Mouse (Mus musculus) kidney, postnatal 10 days (tissue): ENCODE measurements around the gene Spata25.
A peak's percentile ranks its signal among the peaks of the same experiment; 100 is the strongest.

Source experiments
- DNase-seq: peaks from one replicate; pipeline ENCODE4 v3.0.0; 2021; ENCODE audit warnings: mixed read lengths

Gene Spata25

GRCm38 (mm10) chr2:164850061-164850460, 21.7 kb upstream of the Spata25 start:
- no peak for DNase-seq

DNA sequence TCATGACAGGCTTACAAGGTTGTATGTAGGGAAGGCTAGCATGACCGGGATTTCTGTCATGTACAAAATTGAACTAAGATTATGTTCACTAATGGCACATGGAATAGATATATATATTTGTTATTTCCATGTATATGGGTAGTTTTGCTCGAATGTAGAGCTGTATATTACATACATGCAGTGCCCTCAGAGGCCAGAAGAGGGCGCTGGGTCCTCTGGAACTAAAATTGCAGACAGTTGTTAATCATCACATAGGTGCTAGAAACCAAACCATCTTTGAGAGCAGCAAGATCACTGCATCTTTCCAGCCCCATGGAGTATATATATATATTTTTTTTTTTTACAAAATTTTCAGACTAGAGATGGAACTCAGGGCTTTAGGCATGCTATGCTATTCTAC, 17.4 kb upstream of the Spata25 start:
- no peak for DNase-seq

GRCm38 (mm10) chr2:164835164-164835563, 6.8 kb upstream of the Spata25 start:
- DNase-seq = no peak

DNA sequence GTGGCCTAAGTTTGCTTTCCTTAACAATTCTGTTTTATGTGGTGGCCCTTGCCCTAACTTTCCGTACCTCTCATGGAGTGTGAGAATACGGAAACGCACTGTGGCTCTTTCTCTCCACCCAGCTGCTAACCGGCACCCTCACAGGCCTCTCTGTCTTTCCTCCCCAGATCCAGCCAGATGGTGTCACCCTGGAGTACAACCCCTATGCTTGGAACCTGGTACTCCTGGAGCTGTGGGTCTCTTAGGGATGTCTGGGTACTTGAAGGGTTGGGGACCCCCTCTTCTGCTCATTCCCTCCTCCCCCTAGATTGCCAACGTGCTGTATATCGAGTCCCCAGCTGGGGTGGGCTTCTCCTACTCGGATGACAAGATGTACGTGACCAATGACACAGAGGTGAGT, 6.2 kb upstream of the Spata25 start:
- DNase-seq = peak; percentile 47

DNA sequence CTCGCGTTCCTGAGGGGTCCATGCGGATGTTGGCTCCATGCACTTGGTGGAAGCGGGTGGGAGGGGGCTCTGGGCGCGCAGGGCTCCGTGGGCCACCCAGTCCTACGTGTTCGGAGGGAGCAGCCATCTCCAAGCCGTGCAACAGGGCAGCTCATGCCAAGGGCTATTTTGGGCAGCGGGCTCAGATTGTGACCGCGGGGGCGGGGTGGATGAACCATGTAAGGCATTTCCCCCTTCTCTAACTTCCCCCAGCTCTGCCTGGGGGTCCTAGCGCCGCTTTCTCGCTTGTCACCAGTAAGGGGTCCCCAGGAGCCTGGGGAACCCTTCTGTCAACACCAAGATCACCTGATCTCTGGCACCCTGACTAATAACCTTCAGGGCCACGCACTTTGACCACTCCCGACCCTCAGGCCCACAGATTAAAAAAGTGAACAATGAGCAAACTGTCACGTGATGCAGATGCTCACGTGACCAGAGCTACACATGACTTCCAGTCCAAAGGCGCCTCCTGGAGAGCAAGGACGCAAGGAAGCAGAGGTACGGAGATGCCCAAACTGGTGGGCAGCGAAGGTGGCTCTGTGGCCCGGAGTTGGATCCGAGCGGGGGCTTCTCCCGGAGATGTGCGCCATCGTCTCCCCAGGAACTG, 5.1 kb upstream of the Spata25 start, which contains the start of gene Neurl2:
Neurl2 (minus strand) TSS at position 143 of the 646 bp plus-strand sequence.
- peak; percentile 97 for DNase-seq

GRCm38 (mm10) chr2:164832748-164833301, 4.5 kb upstream of the Spata25 start, which contains the start of gene Ctsa:
Gene Ctsa, plus strand, starts transcription at chr2:164832873.
- peak; percentile 87 for DNase-seq

DNA sequence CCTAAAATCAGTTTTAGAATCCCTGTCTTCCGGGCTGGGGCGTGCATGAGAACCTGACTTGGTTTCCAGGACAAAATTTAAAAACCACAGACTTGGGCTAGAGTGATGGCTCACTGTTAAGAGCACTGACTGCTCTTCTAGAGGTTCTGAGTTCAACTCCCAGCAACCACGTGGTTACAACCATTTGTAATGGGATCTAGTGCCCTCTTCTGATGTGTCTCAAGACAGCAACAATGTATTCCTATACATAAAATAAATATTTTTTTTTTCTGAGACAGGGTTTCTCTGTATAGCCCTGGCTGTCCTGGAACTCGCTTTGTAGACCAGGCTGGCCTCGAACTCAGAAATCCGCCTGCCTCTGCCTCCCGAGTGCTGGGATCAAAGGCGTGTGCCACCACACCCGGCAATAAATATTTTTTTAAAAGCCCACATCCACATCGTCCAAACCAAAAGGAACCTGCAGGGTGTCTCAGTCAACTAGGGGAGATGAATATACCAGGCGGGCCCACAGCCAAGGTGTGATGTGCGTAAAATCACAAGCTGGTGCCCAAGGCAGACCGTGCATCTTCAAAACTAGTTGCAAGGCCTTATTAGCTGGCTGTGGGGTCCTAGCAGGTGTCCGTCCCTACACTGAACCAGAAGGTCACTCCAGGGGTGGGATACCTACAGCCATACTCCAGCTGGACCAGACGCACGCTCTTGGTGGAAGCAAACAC, 3.9 kb upstream of the Spata25 start:
- DNase-seq = no peak

DNA sequence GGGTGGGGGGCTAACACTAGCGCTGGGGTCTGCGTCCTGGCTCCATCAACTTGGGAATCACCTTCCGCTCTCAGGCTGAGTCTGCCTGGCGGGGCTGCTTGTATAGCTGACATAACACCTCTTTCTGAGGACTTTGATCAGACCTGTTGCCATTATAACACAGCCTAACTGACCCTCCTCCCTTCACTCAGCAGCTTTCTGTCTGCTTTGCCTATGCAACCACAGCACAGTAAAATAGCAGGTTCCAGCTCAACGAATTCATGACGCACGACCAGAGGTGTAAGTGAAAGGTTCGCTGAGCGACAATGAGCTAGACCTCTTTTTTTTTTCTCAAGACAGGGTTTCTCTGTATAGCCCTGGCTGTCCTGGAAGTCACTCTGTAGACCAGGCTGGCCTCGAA, 2.7 kb upstream of the Spata25 start:
- DNase-seq = peak; percentile 47

GRCm38 (mm10) chr2:164829090-164829489, 753 bp upstream of the Spata25 start:
- no peak for DNase-seq

GRCm38 (mm10) chr2:164827146-164827850, 1.0 kb downstream of the Spata25 start:
- no peak for DNase-seq

DNA sequence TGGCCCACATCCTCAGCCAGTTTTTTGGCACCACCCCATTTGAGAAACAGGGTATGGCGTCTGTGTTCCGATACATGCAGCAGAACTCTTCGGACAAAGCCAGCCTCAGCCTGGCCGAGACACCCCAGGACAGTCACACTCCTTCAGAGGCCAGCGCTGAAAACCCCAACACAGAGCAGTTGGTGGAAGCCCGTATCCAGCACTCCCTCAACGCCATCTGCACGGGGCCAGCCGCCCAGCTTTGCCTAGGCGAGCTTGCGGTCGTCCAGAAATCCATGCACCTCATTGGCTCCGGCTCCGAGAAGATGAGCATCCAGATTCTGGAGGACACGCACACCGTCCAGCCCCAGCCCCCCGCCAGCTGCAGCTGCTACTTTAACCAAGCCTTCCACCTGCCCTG, 2.8 kb downstream of the Spata25 start:
- no peak for DNase-seq

DNA sequence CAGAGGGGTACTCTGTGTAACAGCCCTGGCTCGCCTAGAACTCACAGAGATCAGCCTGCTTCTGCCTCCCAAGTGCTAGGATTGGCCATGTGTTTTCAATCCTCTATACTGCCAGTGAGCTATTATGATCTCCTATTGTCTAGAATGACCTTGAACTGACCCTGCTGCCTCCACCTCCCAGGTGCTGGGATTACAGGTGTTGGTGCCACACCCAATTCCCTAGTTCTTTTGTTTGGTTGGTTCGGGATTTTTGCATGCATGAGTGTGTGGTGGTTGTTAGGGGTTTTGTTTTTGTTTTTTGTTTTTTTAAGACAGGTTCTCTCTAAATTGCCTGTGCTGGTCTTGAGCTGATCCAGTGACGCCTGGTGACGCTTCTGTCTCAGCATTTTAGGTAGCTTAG, 4.4 kb downstream of the Spata25 start:
- no peak for DNase-seq

DNA sequence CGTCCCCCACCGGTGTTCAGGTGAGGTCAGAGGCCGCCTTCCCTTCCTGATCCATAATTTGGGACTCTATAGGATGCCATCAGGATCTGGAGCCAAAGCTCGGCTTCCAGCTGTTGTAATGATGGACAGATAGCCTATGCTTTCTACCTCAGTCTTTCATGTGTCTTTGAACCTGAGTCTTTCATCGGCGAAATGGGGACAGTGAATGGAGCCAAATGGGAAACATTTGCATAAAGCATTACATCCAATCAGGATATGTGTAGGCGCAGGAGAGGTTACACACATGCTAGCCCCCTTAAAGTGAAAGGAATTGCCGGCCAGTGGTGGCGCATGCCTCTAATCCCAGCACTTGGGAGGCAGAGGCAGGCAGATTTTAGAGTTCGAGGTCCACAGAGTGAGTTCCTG, 5.2 kb downstream of the Spata25 start:
- DNase-seq = peak; percentile 33

GRCm38 (mm10) chr2:164822636-164823165, 5.6 kb downstream of the Spata25 start, which contains the start of gene Zswim1:
Gene Zswim1, plus strand, starts transcription at chr2:164822686.
- peak; percentile 100 for DNase-seq

DNA sequence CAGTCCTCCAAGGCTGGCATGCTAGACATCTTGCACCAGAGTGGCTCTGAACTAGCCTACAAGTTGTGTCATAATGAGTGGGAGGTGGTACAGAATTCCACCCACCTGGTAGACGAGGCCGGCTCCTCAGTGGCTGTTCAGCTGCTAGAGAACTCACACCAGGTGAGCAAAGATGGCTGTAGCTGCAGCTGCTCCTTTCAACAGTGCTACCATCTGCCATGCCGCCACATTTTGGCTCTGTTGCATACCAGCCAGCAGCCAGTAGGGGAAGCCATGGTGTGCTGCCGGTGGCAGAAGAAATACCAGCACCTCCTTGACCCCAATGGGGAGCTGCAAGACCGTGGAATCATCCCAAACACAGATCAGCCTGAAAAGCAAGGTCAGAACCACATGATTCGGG, 7.3 kb downstream of the Spata25 start:
- DNase-seq = no peak

- DNase-seq = no peak
Observed at GRCm38 (mm10) chr2:164817703-164818102, 10.6 kb downstream of the Spata25 start.

DNA sequence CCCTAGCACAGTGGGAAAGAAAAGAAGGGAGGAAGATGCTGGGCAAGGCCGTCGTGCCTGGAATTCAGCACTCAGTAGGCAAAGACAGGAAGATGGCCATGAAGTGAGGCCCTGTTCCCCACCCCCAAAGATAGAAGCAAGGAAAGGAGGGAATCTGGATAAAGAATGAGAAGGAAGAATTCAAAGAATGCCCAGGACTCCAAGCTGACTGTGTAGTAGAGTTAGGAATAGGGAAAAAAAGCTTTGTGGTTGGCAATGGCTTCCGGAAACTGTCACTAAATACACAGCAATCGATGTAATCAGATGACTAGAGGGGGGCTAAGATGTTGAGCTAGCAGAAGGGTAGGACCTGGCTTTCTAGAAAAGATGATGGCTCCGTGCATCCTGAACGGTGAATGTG, 11.1 kb downstream of the Spata25 start:
- DNase-seq = no peak

GRCm38 (mm10) chr2:164815821-164816220, 12.5 kb downstream of the Spata25 start:
- DNase-seq = no peak

DNA sequence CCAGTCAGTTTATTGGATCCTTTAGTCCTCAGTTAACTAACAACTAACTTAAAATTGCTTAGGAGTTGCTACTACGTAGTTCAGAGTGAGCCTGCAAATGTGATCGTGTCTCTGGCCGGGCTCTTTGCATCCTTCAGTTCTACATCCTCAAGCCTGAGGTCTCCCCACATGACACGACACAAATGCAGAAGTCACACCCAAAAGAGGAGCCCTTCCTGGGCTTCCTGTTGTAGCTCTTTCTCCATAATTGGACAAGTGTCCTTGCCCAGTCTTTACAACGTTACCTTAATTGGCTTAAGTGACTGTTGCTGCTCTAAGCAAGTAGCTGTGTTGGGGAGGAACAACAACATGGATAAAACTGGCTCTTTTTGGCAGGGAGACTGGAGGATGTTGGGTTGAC, 13.0 kb downstream of the Spata25 start:
- DNase-seq = no peak

DNA sequence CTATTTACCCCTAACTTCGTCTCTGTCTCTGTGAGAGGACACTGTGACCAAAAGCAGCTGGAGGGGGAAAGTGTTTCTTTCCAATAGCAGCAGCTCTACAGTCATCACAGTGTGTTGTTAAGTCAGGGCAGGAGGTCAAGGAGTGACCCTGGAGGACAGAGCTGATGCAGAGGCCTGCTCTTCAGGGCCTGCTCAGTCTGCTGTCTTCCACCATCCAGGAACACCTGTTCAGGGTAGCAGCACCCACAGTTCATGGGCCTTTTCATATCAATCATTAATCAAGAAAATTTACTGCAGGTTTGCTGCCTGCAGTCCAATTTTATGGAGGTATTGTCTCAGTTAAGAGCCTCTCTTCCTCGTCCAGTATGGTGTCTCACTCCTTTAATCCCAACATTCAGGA, 14.8 kb downstream of the Spata25 start:
- no peak for DNase-seq

DNA sequence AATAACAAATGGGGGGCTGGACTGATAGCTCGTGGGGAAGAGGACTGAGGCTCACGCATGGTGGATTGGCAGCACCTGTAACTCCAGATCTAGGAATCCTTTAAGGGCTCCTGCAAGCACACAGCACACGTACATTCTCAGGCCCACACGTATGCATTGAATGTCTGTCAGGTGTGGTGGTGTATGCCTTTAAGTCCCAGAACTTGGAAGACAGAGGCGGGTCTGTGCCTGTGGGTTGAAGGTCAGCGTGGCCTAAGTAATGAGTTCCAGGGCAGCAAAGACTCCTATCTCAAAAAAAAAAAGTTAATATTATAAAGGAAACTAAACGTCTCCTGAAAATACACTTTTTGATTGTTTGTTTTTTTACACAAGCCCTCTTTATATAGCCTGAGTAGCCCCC, 21.7 kb downstream of the Spata25 start:
- DNase-seq = no peak

DNA sequence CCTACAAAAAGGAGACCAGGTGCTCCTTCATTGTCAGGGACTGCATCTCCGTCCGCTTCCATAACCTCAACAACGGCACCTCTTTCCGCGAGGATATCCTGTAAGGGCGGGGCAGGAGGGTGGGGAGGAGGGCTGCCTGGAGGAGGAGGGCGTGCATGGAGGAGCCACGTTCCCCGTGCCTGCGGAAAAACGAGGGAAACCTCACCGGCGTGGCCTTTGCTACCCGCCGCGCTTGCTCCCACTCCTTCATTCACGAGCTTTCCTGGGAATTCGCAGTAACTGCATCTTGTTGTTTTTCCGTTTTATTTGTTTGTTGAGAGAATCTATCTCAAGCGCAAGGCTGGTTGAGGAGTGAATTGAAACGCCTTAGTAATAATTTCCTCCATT, 23.0 kb downstream of the Spata25 start:
- DNase-seq = no peak
